Mouse (Mus musculus) induced T-regulatory cell, adult 2 months (primary cell): ENCODE measurements at regions not wholly inside any gene's neighbourhood (a gene's known extent, or its start where the extent isn't known, plus 50 kb on each side); places are given as distances from the start of the nearest gene placed in this dataset.
"Not testable (repeated sequence)": the region's sequence is repeated elsewhere in the genome, so short reads cannot be mapped to it uniquely, and the experiment has no call there.

ENCODE experiments used
- DNase-seq: peaks from one replicate; pipeline ENCODE4 v3.0.0-alpha.2; 2012; ENCODE audit warnings: low read depth

DNA sequence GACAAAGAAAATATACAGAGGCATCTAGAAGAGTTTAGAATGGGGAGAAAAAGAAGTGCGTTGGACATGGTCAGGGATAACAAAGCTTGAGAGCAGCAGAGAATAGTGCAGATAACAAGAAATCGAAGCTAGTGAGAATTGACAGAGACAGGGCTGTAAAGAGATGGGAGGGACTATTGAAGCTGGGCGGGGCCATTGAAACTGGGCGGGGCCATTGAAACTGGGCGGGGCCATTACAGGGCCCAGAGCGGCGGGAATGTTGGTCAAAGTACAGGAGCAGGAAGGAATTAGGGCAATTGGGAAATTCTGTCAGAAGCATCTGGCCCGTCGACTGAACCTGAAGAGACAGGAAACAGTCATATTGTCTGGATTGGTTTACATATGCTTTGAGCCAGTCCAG lies 243.3 kb upstream of the Srek1ip1 start:
- no peak for DNase-seq

GRCm38 (mm10) chr13:104553329-104553728 lies 239.0 kb upstream of the Srek1ip1 start:
- DNase-seq: no peak

DNA sequence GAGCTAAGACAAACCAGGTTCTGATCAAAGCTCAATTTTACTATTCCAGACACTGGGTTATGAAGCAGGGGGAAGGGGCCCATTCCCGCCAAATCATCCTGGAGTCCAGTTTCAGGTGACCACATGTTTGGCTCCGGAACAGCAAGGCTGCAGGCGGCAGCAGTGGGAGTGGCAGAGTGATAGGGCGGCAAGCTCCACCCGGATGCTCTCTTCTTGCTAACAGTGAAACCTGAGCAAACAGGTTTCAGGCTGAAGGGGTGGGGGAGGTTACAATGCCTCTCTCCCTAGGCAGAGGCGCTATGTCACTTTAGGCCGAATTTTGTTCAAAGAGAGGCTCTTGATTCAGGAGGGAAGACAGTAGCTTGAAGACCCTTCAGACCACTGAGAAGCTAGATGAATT lies 235.7 kb upstream of the Srek1ip1 start:
- DNase-seq: not testable (repeated sequence)

DNA sequence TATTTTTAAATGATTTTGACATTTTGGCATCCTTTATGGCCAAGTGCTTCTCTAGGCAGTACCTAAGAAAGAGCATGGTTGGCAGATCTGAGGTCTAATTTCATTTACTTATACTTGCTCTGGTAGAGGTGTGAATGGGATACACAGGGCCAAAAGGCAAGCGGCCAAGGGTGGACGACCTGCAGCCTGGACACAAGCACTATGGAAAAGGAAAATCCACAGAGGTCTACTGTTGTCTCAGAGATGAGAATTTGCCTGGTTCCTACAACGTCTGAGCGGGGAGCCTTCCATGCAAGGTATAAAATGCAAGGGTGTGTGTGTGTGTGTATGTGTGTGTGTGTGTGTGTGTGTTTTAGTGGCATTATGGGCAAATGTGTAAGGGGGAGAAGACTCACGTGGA lies 232.4 kb upstream of the Srek1ip1 start:
- no peak for DNase-seq

DNA sequence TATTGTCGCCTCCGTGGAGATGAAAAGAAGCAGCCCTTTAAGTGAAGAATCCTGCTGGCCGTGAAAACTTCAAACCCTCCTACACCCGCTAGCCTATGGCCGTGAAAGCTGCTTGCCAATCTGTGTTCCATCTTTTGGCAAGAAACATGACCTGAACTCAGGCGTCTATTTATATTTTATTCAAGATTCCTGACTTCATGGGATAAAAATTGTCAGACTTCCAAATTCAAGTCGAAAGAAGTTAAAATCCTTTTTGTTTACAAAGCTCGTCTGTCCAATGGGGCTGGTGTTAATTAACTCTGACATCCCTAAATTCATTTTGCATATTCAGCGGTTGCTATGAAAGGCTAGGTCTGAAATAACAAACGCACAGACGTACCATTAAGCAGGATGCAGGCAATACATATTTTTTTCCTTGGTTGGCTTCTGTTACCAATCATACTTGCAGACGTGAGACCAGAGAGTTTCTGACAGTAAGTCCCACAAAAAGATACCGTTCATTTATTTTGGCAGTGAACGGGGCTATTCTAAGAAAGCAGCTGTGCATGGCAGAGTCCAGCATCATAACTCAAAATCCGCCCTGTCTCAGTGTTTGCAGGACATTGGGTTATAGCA lies 231.7 kb upstream of the Srek1ip1 start:
- DNase-seq: no peak

- no peak for DNase-seq
These were observed 229.7 kb upstream of the Srek1ip1 start for GRCm38 (mm10) chr13:104562536-104562935.

- DNase-seq: no peak
These were observed 229.3 kb upstream of the Srek1ip1 start for GRCm38 (mm10) chr13:104563019-104563418.

- DNase-seq: no peak
These were observed 228.4 kb upstream of the Srek1ip1 start for GRCm38 (mm10) chr13:104563889-104564288.

DNA sequence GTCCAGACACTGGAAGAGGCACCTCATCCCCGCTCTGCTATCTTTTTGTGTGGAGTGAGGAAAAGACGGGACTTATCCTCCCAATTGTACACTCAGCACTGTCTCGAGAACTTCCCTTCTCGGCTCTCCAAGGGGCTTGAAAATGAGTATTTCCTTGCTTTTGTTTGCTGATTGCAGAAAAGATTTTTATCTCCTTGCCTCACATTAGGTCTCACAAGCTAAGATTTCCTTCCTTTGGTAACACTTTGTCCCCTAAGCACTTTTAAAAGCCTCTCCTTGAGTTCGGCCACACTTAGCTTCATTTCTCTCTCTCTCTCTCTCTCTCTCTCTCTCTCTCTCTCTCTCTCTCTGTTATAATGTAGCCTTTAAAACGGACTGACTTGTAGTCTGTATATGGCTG lies 222.5 kb upstream of the Srek1ip1 start:
- DNase-seq: no peak

DNA sequence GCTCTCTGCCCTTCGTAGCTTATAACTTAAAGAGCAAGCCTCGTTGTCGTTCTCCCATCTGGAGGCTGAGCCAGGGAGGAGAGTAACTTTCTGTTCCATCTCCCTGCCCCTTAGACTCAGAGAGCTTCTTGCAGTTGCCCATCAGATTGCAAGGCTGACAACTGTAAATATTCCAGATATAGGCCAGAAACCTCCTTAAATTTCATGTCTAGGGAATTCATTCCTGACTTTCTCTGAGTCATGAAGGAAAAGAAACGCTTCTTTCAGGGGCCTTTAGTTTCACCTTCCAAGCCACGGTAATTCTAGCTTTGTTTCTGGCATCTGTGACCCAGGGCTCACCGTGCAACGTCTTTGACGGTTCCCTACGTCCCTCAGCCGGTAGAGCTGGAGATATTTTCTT lies 220.0 kb upstream of the Srek1ip1 start:
- DNase-seq: no peak

DNA sequence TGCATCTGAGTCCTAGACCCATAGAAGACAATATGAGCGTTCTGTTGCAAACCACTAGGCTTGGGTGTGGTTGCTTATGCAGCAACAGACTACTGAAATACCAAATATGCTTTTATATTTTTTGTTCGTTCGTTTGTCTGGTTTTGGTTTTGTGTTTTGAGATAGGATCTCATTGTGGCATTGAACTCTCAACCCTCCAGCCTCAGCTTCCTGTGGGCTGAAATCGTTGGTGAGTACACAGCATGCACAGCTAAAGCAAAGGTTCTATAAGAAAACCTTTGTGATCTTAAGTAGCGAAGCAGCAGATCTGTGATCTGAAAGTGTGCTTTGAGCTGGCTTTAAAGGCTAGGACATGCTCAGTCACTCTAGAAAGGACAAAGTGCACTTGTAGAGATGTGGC lies 217.9 kb upstream of the Srek1ip1 start:
- DNase-seq: peak; percentile 83

DNA sequence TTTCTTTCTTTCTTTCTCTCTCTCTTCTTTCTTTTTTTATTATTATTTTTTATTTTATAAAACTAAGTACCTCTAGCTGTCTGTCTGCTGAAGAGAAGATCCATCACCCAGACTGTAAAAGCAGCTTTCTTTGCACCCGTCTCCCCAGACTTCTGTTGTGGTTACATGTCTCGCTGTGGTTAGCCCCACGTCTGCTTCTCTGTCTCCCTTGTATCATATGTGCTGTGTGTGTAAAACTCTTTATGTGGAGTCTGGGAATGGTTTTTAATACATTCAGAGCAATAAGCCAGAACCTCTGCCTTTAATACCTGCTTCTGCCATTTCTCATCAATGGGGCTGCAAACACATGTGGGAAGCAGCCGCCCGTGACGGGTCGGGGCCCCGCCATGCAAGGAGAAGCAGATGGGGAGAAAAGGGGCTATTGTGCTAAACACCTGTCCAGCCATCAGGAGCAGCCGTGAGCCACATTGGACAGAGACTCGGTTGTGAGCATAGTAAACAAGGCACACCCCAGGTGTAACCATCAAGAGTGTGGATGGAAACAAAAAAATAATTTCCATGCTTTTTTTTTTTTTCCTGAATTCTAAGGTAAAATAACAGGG lies 216.0 kb upstream of the Srek1ip1 start:
- peak; percentile 69 for DNase-seq

- peak; percentile 56 for DNase-seq
These were observed 214.4 kb upstream of the Srek1ip1 start for GRCm38 (mm10) chr13:104577856-104578255.

DNA sequence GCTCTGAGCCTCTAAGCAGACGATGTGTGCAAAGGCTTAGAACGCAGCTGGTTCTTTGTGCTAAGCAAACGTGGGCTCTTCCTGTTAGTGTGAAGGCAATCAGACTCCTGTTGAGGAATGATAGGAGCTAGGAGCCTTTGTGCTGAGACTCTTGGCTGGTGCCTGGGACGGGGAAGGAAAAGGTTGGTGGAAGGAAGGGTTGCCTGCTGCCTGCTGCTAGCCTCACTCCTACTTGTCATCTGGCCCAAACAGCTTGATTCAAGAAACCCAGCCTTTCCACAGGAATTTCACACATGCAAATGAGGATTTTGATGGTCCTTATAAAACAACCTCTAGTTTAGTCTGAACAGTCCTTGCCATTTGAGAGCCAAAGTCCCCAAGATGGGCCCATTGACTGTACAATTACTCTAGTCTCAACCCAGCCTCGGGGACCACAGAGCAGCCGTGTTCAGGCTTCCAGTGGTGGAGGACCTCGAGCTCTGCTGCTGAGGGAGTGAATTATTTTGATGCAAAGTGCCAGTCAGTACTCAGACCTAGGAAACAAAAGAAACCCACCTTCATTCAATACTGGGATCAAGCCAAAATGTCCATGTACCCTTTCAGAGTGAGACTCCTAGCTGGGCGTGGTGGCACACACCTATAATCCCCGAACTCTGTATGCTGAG lies 211.5 kb upstream of the Srek1ip1 start:
- DNase-seq: no peak
